Mouse (Mus musculus): ENCODE measurements around the gene Pm20d2.

The Pm20d2 gene

DNA sequence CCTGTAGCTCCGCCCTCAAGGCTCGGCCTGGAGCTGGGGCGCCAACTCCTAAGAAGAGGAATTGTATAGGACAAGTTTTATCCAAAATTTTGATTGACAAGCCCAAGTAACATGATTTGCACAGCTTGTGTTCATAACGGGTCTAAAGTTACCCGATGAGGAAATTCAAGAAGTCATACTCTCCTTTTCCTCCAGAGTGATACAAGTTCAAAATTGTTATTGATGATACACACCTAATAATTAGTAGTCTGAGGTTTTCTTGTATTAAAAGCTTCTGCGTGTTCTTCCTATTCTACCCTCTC lies at the start of gene Pm20d2:
Gene Pm20d2, minus strand, starts transcription at position 3 of the 302 bp plus-strand sequence.
- no peak for DNase-seq (ENCODE audit: inconsistent ontology term)

DNA sequence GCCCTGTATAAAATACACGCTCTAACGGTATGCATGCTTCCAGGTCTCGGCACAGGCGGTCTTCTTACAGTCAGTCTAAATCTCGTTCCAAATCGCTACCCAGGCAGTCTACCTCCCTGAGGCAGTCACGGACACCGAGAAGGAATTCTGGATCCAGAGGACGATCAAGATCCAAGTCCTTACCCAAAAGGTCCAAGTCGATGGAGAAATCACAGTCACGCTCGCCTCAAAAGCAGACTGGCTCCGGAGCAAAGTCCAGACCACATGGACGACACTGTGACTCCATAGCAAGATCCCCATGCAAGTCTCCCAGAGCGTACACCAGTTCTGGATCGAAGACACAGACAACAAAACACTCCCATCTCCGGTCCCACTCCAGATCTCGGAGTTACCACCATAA lies 41.3 kb upstream of the Pm20d2 start:
- DNase-seq (ENCODE audit: inconsistent ontology term) = no peak

DNA sequence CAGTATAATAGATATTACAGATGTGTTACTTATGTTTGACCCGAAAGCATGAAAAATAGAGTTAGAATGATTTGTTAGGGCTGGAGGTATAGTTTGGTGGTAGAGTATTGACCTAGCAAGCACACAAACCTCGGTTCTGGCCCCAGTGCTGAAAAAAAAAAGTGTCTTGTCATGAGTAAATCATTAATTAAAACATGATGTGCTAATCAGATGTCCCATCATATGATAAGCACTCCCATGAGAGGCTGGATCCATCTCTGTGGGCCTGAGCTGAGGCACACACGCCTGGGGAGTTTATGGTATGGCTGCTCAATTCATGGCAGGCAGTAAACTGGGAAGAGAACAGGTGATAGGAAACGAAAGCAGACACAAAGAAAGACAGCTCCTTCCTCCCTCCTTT lies 40.1 kb upstream of the Pm20d2 start:
- DNase-seq (ENCODE audit: inconsistent ontology term) = no peak

DNA sequence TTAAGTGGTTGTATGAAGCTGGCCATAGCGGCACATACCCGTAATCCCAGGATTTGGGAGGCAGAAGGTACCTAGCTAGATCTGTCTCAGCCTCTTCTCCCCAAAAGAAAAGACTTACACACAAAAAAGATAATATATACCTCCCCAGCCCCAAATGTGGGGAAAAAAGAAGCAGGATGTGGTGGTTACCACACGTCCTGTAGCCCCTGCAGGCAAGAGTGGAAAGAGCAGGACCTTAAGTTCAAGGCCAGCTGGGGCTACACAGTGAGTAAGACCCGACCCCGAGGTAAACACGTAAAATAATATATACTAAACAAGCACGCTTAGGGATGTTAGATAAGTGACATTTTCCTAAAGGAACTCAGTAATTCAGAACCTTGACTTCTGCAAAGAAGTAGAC lies 37.6 kb upstream of the Pm20d2 start:
- DNase-seq (ENCODE audit: inconsistent ontology term) = no peak

DNA sequence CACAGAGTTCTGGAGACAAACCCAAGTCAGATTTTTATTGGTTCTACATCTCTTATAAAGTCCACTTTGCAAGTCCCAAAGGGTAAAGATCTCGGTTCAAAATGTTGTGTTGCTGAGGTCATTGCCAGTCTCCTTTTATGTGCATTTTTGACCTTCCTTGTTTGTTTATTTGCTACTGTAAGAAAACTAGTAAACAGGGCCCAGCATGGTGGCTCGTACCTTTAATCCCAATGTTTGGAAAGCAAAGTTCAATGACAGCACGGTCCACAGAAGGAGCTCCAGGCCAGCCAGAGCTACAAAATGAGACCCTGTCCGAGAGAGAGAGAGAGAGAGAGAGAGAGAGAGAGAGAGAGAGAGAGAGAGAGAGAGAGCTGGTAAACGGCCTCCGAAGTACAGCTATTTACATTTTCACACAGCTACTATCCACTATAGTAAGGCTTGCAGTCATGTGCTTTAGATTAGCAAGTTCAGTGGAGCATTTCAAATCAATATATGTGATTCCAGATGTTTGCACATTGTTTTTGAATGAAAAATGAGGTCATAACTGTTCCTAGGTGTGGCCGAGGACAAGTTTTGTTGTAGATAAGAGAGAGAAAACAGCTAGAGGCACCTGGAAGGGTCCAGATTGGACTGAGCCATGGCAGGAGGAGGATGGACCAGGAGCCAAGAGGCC lies 34.6 kb upstream of the Pm20d2 start:
- no peak for DNase-seq (ENCODE audit: inconsistent ontology term)

DNA sequence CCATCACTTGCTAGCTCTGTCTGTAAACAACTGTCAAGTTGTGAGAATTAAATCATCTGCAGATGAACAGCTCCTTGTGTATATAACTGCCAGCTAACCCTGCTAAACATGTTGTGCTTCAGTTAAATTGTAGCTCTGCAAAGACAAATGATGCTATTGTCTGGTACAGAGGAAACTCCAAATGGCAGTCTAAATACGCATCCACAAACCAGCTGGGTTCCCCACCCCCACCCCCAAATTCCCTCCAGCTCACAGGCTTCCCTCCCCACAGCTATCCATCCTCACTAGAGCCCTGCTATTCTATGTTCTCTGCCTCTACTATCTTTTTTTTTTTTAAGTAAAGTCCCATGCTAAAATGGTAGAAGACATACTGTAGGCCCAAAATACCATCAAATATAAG lies 32.3 kb upstream of the Pm20d2 start:
- no peak for DNase-seq (ENCODE audit: inconsistent ontology term)

DNA sequence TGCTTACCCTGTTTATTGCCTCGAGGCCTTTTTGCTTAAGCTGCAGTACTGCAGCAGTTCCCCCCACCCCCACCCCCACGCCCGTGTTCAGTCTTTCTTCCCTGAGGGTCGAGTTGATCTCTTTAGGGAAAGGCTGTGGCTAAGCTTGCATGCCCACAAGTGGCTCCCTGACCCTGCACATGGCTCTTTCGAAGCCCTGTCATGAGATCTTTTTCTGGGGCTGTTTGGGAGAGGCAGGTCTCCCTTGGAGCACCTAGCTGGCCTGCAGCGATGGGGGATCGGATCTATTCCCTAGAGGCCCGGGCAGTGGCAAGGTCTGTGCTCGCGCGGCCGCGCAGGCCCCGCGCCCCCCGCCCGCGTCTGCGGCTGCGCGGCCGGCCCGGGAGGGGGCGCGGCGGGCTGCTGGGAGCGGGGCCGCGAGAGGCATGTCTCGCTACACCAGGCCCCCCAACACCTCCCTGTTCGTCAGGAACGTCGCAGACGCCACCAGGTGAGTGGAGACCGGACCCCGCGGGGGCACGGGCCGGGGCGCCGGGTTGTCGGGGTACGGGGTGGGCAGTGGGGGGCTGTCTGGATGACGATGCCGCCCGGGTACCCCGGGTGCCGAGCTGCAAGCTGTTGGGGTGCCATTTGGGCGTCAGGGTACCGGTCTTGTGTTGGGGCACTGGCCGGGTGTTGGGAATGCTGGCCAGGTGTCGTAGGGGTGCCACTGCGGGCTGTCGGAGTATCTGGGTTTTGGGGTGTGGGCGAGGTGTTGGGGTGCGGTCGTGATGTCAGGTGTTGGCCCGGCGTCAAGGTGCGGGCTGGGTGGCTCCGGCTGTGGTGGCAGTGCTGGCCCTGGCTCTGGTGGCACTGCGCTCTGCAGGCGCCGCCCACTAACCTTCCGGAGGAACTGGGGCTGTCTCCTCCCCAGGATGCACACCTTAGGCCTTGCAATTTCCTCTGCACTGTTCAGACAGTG lies 19.6 kb upstream of the Pm20d2 start, which contains the start of gene Srsf12:
Gene Srsf12, plus strand, starts transcription at position 111 of the 961 bp plus-strand sequence.
- DNase-seq (ENCODE audit: inconsistent ontology term) = peak; percentile 38

DNA sequence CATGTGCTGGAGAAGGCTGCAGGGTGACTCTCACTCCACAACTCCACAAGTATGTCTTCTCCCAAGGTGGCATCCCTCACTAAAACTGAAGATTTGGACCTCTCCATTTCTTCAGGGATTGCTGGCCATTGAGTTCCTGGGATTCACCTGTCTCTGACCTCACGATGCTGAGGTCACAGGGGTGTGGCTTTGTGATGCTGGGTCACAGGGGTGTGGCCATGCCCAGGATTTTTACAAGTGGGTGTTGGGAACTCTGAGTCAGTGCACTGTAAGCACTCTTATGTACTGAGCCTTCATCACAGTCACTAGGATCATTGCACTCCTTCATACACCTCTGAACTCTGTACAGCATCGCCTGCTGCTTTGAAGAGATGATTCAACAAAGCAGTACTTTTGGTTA lies 18.0 kb upstream of the Pm20d2 start:
- DNase-seq (ENCODE audit: inconsistent ontology term) = no peak

DNA sequence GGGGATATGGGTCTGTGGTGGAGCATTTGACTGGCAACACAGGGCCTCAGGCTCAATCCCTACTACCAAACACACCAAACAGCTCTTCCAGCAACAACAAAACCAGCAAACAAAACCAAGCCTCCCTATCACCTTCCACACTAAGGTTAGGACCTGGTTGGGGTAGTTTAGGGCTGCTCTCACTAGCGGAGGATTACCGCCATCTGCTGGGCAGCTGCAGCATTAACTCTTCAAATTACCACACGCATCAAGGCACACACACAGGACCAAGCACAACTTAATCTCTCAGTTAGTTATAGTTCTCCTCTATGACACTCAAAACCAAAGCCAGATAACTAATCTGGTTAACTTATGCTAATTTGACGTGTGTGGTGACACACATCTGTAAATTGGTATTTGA lies 15.1 kb upstream of the Pm20d2 start:
- peak; percentile 36 for DNase-seq (ENCODE audit: inconsistent ontology term)

DNA sequence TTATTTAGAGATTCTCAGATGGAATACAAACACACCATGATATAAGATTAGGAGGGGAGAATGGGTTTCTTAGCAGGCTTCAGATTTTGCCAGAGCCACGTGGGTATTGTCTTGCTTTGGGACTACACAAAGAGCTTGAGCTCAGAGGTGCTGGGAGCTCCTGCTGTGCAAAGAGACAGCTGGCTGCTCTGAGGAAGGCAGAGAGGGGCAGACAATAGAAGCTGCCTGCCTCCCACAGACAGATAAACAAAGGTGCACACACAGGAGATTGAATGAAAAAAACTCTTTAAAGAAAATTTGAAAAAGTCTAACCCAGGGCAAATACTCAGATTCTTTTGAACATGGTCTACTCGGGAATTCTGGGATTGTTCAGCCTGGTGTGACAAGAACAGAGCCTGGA lies 8.6 kb upstream of the Pm20d2 start:
- no peak for DNase-seq (ENCODE audit: inconsistent ontology term)

DNA sequence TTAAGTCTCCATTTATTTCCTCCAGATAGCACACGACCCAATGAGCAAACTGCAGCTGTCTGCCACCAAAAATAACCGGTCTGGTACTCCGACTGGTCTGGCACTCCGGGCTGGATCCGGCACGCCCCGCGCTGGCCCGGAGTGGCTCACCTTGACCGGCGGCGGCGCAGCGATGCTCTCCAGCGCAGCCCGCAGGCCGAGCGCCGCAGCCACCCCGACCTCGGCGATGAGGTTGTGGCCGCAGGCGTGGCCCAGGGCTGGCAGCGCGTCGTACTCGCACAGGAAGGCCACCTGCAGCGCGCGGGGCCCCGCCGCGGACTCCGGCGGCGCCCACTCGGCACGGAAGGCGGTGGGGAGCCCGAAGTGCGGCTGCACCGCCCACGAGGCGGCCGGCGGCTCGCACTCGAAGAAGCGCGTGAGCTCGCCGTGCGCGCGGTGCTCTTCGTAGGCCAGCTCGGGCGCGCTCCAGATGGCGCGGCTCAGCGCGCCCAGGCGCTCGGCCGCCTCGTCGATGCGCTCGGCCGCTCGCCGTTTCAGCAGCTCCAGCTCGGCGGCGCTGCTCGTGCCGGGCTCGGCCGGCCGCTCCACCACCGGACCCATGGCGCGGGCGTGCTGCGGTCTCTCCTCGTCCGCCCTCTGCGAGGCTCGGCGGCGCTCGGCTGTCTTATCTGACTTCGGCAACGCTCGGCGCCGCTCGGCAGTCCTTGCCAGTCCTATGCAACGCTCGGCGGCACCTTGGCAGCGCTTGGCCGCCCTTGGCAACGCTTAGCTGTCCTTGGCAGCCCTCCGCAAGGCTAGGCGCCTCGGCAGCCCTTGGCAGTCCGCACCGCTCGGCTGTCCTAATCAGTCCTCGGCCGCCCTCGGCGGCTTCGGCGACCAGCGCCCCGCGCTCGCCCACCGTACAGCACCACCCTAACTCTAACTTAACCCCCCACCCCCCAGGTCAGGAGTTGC lies 479 bp downstream of the Pm20d2 start:
- peak; percentile 94 for DNase-seq (ENCODE audit: inconsistent ontology term)

DNA sequence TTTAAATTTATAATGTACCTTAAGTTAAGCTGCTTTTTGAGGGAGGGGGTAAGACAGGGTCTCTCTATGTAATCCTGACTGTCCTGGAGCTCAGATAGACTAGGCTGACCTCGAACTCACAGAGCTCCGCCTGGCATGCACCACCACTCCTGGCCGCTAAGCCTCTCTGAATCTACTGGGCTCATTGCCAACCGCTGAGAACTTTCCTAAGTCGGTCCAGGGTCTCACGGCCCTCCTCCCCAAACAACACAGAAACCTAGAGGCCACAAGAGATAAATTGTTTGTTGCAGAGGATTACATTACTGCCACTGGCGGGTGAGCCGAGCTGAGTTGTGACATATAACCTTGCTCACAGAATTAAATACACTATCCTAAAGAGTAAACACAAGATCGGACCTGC lies 1.4 kb downstream of the Pm20d2 start:
- DNase-seq (ENCODE audit: inconsistent ontology term) = no peak

DNA sequence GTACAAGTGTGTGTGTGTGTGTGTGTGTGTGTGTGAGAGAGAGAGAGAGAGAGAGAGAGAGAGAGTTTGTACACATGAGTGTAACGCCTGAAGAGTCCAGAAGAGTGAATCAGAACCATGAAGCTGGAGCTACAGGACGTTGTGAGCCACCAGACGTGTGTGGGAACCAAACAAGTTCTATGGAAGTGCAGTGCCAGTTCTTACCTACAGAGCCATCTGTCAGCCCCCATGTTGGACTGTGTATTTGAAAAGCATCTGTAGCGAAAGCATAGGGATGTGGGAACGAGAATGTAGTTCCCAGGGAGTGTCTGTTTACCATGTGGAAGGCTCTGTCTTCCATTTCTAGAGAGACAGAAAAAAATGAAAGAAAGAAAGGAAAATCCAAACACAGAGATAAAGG lies 6.1 kb downstream of the Pm20d2 start:
- no peak for DNase-seq (ENCODE audit: inconsistent ontology term)

DNA sequence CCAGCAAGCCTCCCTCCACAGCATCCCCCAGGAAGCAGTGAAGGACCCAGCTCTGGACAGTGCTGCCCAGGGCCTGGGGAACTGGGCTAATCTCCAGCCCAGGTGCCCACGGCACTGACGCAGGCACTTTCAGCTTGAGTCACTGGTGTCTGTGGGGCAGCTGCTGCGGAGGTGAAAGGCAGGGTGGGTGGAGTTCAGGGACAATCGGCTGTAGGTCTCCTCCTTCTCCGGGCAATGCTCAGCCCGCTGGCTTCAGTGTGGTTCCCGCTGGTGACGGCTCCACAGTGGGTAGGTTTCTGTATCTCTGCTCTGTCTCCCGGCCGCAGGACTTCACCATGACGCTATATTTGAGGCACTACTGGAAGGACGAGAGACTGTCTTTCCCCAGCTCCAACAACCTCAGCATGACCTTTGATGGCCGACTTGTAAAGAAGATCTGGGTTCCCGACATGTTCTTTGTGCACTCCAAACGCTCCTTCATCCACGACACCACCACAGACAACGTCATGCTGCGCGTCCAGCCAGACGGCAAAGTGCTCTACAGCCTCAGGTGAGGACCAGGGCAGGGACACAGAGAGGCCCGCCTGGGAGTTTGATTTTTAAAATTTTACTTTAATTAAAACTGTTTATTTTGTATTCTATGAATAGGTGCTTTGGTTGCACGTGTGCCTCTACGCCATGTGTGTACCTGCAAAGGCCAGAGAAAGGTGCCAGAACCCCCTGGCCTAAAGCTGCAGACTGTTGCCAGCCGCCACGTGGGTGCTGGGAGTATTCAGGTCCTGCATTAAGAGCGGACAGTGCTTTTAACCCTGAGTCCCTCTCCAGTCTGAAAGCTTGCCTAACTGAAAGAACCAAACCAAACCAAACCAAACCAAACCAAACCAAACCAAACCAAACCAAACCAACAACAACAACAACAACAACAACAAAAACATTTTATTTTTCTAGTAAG lies 37.2 kb downstream of the Pm20d2 start:
- DNase-seq (ENCODE audit: inconsistent ontology term) = no peak

DNA sequence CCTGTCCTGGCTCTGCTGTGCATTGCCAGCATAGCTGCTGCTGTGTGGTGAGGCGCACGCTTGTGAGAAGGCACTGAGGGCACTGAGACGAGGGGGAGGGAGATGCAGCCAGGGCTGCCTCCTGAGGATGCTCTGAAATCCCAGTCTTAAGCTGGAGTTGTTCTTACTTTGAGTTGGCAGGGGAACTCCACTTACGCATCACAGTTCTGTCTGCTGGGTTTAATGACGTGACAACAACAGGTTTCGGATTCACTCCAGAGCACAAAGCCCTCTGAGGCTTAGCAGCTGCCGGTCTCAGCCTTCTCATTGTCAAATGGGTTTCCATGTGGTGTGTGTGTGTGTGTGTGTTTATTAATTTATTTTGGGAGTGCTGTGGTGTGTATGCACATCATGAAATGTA lies 40.4 kb downstream of the Pm20d2 start:
- DNase-seq (ENCODE audit: inconsistent ontology term) = no peak

DNA sequence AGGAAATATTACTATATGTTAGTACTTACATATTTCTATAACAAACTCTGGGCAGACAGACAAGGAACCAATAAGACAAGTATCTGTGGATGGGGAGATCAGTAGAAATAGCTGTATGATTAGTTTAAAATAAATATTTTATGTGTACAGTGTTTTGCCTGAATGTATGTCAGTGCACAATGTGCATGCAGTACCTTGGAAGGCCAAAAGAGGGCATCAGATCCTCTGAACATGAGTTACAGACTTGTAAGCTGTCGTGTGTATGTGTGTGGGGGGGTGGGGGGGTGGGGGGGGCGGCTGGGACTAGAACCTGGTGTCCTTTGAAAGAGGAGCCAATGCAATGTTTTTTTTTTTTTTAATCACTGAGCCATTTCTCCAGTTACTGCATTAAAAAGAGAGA lies 41.7 kb downstream of the Pm20d2 start:
- DNase-seq (ENCODE audit: inconsistent ontology term) = no peak

DNA sequence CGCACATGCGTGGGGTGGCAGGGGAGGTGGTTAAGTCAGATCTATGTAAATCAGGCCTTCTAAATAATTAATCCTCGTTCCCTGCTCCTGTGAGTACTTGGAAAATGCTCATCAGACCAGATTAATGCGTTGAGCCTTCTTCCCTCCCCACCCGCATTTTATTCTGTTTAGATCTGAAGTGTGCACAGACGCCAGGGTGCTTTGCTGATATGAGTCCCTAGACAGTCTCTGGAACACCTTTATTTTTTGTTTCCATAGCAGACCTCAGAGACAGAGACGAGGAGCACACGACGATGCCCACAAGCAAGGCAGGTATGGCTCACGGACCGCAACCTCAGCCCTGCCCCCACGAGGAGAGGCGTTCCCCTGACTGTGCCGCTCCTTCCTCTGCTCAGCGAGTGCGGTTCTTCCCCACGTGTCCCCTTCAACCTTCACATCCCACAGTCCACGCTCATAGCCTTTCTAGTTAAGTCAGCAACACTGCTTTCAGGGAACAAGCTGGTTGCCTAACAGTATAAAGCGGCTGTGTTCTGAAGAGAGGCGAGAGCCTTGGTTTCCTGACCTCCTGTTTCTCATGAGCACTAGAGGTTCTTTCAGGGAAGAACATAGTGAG lies 42.8 kb downstream of the Pm20d2 start:
- no peak for DNase-seq (ENCODE audit: inconsistent ontology term)

DNA sequence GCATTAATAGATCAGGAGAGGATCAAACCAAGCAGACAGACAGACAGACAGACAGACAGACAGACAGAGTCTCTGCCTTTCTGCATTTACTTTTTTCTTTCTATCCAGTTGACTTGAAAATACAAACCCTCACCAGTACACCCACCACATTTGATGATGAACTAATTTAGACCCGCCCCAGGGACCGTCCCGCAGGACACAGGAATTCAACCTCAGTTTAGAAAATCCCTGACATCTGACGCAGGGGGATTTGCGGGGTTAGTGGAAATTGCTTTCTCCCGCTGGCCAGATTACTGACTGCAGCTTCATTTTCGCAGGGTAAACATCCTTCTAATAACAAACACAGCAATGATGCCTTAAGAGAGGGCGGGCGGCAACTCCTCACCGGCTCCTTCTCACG lies 57.3 kb downstream of the Pm20d2 start, which contains the start of gene Gabrr1:
Gene Gabrr1, plus strand, starts transcription at position 301 of the 400 bp plus-strand sequence.
- no peak for DNase-seq (ENCODE audit: inconsistent ontology term)

DNA sequence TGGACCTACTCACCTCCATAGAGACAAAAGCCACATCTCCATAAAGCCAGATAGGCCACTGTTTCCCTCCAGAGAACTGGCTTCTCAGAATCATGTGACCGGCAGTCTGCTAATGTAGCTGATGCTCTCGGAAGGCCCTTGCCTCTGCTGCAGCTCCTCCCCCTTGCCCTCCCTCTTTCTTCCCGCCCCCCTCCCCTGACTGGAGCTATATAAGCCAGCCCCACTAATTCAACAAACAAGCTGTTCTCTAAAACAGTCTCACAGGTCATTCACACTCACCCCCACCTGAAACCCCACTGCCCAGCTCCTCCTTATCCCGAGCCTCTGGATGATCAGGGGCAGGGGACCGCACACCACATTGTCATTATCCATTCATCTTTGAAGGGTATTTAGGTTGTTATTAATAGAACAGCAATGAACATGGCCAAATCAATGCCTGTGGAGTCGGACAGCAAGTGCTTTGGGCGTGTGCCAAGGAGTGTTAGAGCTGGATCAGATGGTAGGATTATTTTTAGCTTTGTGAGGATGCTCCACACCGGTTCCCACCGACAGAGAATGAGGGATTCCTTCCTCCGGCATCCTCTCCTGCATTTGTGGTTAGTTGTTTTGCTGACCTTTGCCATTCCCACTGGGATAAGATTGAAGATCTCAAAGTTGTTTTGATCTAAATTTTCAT lies 64.0 kb downstream of the Pm20d2 start:
- peak; percentile 24 for DNase-seq (ENCODE audit: inconsistent ontology term)

DNA sequence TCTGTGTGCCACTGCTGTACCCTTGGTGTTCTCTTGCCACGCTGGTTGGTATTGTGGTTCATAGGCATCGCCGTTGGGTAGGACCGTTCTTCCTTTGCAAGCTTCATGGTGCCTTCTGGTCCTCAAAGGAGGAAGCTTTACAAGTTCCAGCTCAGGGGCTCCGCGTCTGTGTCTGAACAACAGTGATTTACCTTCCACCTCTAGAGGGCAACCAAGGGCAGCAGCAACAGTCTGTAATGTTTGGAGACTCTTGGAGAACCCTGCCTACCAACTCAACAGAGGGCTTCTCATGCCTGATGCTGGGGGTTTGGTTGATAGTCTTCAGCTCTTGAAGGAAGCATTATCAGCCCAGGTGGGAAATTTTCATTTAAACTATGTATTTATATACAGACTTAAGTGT lies 65.0 kb downstream of the Pm20d2 start:
- no peak for DNase-seq (ENCODE audit: inconsistent ontology term)
